Mouse (Mus musculus) kidney, embryonic 14.5 days (tissue): ENCODE data around the gene Olfr530. TPM values are rescaled to one million over a fixed set of nuclear protein-coding genes. Genes with fewer than 3 reads are reported as not detected.

Source experiments
- polyA plus RNA-seq: library from polyadenylated mRNA; unstranded; fragments of >200 nt; fragmentation: Nextera tagmentation; extraction: Ambion mirVana; gene quantifications from 2 replicates; pipeline ENCODE4 v1.2.1, GENCODE M21; 2014

Olfr530 gene
- polyA plus RNA-seq, 1 experiment from 2014 or later = not detected

Other genes with a start within 250 kb of the Olfr530 start
- 25.9 and 30.8 TPM in 2 replicates for gene Mtg1, start 238.8 kb downstream of the Olfr530 start, polyA plus RNA-seq
- 0.13 and 0.14 TPM in 2 replicates for gene Sprn, start 221.5 kb downstream of the Olfr530 start, polyA plus RNA-seq
- not detected in 2 replicates for gene Olfr522, start 211.6 kb downstream of the Olfr530 start, polyA plus RNA-seq
- gene Olfr523, start 203.1 kb downstream of the Olfr530 start, polyA plus RNA-seq = not detected in 2 replicates
- gene Olfr524, start 170.4 kb downstream of the Olfr530 start, polyA plus RNA-seq = not detected in 2 replicates
- not detected in 2 replicates for gene Cd163l1, start 158.1 kb downstream of the Olfr530 start, polyA plus RNA-seq
- not detected in 2 replicates for gene 5830411N06Rik, start 129.0 kb downstream of the Olfr530 start, polyA plus RNA-seq
- gene Olfr525, start 55.5 kb downstream of the Olfr530 start, polyA plus RNA-seq = not detected in 2 replicates
- not detected in 2 replicates for gene Olfr527, start 42.3 kb downstream of the Olfr530 start, polyA plus RNA-seq
- gene Olfr60, start 14.7 kb downstream of the Olfr530 start, polyA plus RNA-seq = not detected in 2 replicates
- gene Olfr531, start 26.6 kb upstream of the Olfr530 start, polyA plus RNA-seq = not detected in 2 replicates
- not detected in 2 replicates for gene Olfr532, start 45.3 kb upstream of the Olfr530 start, polyA plus RNA-seq
- not detected in 2 replicates for gene Olfr533, start 87.0 kb upstream of the Olfr530 start, polyA plus RNA-seq
- gene Olfr535, start 107.9 kb upstream of the Olfr530 start, polyA plus RNA-seq = not detected in 2 replicates
- gene Olfr536, start 131.1 kb upstream of the Olfr530 start, polyA plus RNA-seq = not detected in 2 replicates
- not detected in 2 replicates for gene Olfr538, start 191.6 kb upstream of the Olfr530 start, polyA plus RNA-seq
- not detected in 2 replicates for gene Olfr46, start 224.9 kb upstream of the Olfr530 start, polyA plus RNA-seq